Mouse (Mus musculus): ENCODE measurements around the gene Eif2b1. TPM values are rescaled to one million over a fixed set of nuclear protein-coding genes. Genes with fewer than 3 reads are reported as not detected.

Eif2b1 gene
- polyA plus RNA-seq, 1 experiment from 2014 or later, result 63.6 TPM

DNA sequence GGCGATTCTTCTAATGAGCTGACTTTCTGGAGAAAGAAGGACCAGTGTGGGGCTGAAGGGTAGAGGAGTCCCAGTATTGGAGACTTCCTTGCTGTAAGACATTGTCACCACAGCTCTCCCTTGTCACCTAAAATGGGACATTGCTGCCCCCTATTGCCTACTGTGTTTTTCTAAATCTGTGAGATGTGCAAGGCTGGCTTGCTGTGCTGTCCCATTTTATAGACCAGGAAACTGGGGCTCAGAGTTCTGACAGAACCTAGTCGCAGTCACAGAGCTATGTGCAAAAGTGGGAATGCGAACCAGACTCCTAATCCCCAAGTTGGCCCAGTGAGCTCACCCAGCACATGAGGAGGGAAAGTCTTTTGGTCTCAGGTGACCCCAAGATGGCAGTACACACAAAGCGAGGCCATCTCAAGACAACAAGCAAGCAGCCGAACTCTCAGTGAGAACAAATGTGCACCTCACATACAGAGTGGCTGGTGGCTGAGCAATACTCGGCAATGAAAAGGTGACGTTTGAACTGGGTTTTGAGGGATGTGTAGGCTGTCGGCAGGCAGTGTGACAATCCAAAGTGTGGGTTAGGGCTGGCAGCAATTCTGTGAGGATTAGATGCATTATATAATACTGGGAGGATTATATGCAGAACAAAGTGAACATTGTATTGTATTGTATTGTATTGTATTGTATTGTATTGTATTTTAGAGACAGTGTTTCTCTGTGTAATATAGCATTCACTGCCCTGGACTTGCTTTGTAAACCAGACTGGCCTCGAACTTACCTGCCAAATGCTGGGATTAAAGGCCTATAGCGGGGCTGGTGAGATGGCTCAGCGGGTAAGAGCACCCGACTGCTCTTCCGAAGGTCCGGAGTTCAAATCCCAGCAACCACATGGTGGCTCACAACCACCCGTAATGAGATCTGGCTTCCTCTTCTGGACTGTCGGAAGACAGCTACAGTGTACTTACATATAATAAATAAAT lies 39.8 kb downstream of the Eif2b1 start:
- WGBS, result 77% methylated on average over 15 of the region's 16 CpGs
- no peak overlapping the region for H3K9ac ChIP-seq (ENCODE audit: low read depth, low read length)
- H3K36me3 ChIP-seq (ENCODE audit: control insufficient read depth, insufficient read depth, low read length), result 0 out of 2 replicates have a peak, but pooled peaks cover 1% of the 10 kb centered on the region
- no peak overlapping the region for H3K4me3 ChIP-seq (ENCODE audit: low read depth, low read length)
- ATAC-seq, result no peak
- H3K27ac ChIP-seq (ENCODE audit: low read length), result no peak overlapping the region
- no peaks in the 10 kb centered on the region for H3K9me3 ChIP-seq (replicated peaks; ENCODE audit: control insufficient read depth, low read length, poor library complexity, severe bottlenecking)
- H3K4me2 ChIP-seq (ENCODE audit: low read length), result no peak overlapping the region
- no peaks in the 10 kb centered on the region for H3K27me3 ChIP-seq (ENCODE audit: control insufficient read depth, insufficient read depth, low read depth, low read length)
- peaks cover 18% of the 10 kb centered on the region for H3K4me1 ChIP-seq (ENCODE audit: control insufficient read depth, insufficient read depth, low read length)

DNA sequence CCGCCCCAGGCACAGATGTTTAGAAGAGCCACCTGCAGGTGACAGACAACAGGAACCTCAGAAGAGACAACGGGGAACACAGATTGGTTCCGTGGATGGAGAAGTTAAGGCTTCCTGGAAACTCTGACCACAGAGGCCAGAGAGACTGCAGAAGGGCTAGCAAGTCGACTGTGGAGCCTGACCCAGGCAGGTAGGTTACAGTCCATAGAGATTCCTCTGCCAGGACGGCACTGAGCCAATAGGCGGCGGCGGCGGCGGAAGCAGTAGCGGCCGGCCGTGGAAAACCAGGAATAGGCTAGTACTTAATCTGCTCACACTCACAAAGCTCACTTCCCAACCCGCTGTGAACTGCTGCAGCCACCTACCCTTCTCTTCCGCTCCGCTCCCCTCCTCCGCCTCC lies 42.2 kb downstream of the Eif2b1 start:
- H3K4me3 ChIP-seq (ENCODE audit: low read depth, low read length), result no peak overlapping the region
- peaks cover 9% of the 10 kb centered on the region for H3K4me1 ChIP-seq (ENCODE audit: control insufficient read depth, insufficient read depth, low read length)
- no peak overlapping the region for H3K27ac ChIP-seq (ENCODE audit: low read length)
- no peaks in the 10 kb centered on the region for H3K9me3 ChIP-seq (replicated peaks; ENCODE audit: control insufficient read depth, low read length, poor library complexity, severe bottlenecking)
- no peaks in the 10 kb centered on the region for H3K27me3 ChIP-seq (ENCODE audit: control insufficient read depth, insufficient read depth, low read depth, low read length)
- H3K36me3 ChIP-seq (ENCODE audit: control insufficient read depth, insufficient read depth, low read length), result no peaks in the 10 kb centered on the region
- H3K4me2 ChIP-seq (ENCODE audit: low read length), result peak overlapping the region; percentile 23; the same call in 1 of the 2 replicates
- no peak for ATAC-seq
- WGBS, result 3% methylated on average over 16 of the region's 17 CpGs
- H3K9ac ChIP-seq (ENCODE audit: low read depth, low read length), result 0 out of 2 replicates have a peak overlapping the region, but pooled peaks have one; percentile 40

DNA sequence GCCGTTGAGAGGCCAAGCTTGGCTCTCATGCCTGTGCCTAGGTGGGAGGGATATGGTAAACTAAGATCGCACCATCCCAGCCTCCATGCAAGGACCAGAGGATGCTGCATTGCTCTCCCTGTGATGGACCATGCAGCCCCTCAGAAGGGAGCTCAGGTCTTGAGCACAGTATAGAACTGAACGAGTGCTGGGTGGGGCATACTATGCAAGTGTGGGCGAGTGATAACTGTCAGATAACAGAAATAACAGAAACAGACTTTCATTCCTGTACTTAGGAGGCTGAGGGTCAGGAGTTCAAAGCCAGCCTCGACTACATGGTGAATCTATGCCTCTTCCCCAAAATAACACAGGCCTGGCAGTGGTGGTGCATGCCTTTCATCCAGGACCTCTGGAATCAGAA lies 43.9 kb downstream of the Eif2b1 start:
- Histone ChIP-seq H3K36me3 (ENCODE audit: control insufficient read depth, insufficient read depth, low read length) (no peaks in the 10 kb centered on the region), H3K27ac (ENCODE audit: low read length) (no peak overlapping the region), H3K4me3 (ENCODE audit: low read depth, low read length) (no peak overlapping the region), H3K27me3 (ENCODE audit: control insufficient read depth, insufficient read depth, low read depth, low read length) (no peaks in the 10 kb centered on the region), H3K4me1 (ENCODE audit: control insufficient read depth, insufficient read depth, low read length) (peaks cover 12% of the 10 kb centered on the region), H3K4me2 (ENCODE audit: low read length) (no peak overlapping the region), H3K9me3 (replicated peaks; ENCODE audit: control insufficient read depth, low read length, poor library complexity, severe bottlenecking) (no peaks in the 10 kb centered on the region), H3K9ac (ENCODE audit: low read depth, low read length) (no peak overlapping the region)
- 74% methylated on average over 5 of the region's 5 CpGs for WGBS
- no peak for ATAC-seq

DNA sequence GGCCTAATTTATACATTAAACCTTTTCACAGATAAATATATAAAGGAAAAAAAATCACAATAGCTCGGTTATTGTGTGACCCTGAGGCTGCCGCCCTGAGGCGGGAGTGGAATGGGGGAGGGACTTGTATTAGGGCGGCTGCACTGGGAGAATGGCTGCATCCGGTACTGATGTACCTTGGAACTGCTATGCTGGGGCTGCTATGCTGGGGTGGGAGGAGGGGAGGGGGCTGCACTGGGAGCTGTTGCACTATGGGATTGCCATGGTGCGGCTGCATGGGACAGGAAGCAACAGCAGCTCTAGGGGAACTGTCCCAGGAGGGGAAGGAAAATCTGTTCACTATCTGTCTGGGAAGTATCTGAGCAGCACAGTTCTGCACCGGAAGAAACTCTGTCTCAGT lies 46.5 kb downstream of the Eif2b1 start:
- H3K4me1 ChIP-seq (ENCODE audit: control insufficient read depth, insufficient read depth, low read length), result peaks cover 23% of the 10 kb centered on the region
- H3K4me2 ChIP-seq (ENCODE audit: low read length), result no peak overlapping the region

DNA sequence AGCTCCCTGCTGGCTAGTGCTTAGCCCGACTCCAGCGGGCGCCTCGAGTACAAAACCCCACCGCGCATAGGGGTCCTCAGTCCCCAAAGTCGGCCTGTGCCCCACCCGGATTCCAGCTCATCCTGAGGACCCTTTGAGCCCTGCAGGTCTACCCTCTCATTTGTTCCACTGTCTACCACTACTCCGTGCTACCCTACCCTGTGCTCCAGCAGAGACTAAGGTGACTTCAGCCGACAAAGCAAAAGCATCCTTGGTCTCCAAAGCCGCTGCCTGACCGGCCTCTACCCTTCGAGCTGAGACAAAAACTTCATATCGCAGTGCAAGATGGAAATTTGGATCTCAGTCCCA lies 47.4 kb downstream of the Eif2b1 start:
- H3K4me1 ChIP-seq (ENCODE audit: control insufficient read depth, insufficient read depth, low read length), result peaks cover 20% of the 10 kb centered on the region
- H3K36me3 ChIP-seq (ENCODE audit: control insufficient read depth, insufficient read depth, low read length), result no peaks in the 10 kb centered on the region
- ATAC-seq, result peak; percentile 61; the same call in 1 of the 2 replicates
- H3K9me3 ChIP-seq (replicated peaks; ENCODE audit: control insufficient read depth, low read length, poor library complexity, severe bottlenecking), result no peaks in the 10 kb centered on the region
- H3K9ac ChIP-seq (ENCODE audit: low read depth, low read length), result peak overlapping the region; percentile 84
- H3K27ac ChIP-seq (ENCODE audit: low read length), result peak overlapping the region; percentile 79
- H3K27me3 ChIP-seq (ENCODE audit: control insufficient read depth, insufficient read depth, low read depth, low read length), result no peaks in the 10 kb centered on the region
- H3K4me3 ChIP-seq (ENCODE audit: low read depth, low read length), result peak overlapping the region; percentile 82
- peak overlapping the region; percentile 87 for H3K4me2 ChIP-seq (ENCODE audit: low read length)
- WGBS, result 9% methylated on average over 14 of the region's 14 CpGs

More for the DNA sequence above, 46.5 kb downstream of the Eif2b1 start:
- no peaks in the 10 kb centered on the region for H3K36me3 ChIP-seq (ENCODE audit: control insufficient read depth, insufficient read depth, low read length)
- no peak overlapping the region for H3K4me3 ChIP-seq (ENCODE audit: low read depth, low read length)
- H3K9me3 ChIP-seq (replicated peaks; ENCODE audit: control insufficient read depth, low read length, poor library complexity, severe bottlenecking), result no peaks in the 10 kb centered on the region
- H3K27ac ChIP-seq (ENCODE audit: low read length), result no peak overlapping the region
- H3K9ac ChIP-seq (ENCODE audit: low read depth, low read length), result no peak overlapping the region
- WGBS, result 37% methylated on average over 7 of the region's 7 CpGs
- no peak for ATAC-seq
- no peaks in the 10 kb centered on the region for H3K27me3 ChIP-seq (ENCODE audit: control insufficient read depth, insufficient read depth, low read depth, low read length)

DNA sequence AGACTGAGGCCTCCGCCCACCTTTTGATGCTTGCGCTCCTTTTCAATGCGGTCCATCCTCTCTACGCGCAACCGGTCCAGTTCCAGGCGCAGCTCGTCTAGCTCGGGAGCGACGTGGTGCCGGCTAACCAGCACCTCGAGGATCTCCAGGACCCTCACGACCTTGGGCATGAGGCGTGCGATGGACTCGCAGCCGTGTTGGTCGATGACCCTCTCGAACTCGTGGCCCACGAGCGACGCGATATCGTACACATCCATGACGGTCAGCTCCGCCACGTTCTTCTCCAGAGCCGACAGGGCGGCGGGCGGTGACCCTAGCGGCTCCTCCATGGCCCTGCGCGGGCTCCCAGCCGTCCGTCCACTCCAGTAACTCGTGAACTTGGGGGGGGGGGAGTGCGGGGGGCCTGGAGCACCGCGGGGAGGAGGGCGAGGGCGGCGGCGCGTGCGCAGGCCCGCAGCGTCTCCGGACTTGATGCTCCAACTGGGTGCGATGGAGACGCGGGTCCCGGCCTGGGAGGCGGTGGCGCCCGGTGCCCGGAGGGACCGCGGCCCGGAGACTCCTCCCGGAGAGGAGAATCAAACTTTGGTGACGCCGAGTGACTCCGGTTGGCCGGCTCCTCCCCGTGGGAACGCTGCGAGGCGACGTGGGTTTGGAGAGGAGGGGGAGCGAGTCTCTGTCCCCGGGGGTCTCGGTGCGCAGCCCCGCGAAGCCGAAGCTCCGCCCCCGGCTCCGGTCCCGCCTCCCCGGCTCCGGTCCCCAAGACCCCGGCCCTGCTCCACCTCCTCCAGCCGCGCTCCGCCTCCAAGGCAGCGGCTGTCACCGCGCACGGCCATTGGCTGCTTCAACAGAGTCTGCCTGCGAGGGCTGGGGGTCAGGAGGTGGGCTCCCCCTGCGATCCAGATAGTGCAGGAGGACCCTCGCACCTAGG lies 48.0 kb downstream of the Eif2b1 start, which contains the start of gene Rilpl1:
Gene Rilpl1 (minus strand): TSS at position 737 of the 928 bp plus-strand sequence.
- Histone ChIP-seq H3K4me1 (ENCODE audit: control insufficient read depth, insufficient read depth, low read length) (peaks cover 20% of the 10 kb centered on the region), H3K27me3 (ENCODE audit: control insufficient read depth, insufficient read depth, low read depth, low read length) (no peaks in the 10 kb centered on the region), H3K4me3 (ENCODE audit: low read depth, low read length) (peak within 1 kb of the TSS; percentile 82), H3K36me3 (ENCODE audit: control insufficient read depth, insufficient read depth, low read length) (no peaks in the 10 kb centered on the region; the same call in 1 of the 2 replicates), H3K9ac (ENCODE audit: low read depth, low read length) (peak within 1 kb of the TSS; percentile 84), H3K9me3 (replicated peaks; ENCODE audit: control insufficient read depth, low read length, poor library complexity, severe bottlenecking) (no peaks in the 10 kb centered on the region), H3K27ac (ENCODE audit: low read length) (peak within 1 kb of the TSS; percentile 79), H3K4me2 (ENCODE audit: low read length) (peak within 1 kb of the TSS; percentile 87)
- under 1% methylated on average over 84 of the region's 96 CpGs for WGBS
- ATAC-seq, result peak; percentile 94

DNA sequence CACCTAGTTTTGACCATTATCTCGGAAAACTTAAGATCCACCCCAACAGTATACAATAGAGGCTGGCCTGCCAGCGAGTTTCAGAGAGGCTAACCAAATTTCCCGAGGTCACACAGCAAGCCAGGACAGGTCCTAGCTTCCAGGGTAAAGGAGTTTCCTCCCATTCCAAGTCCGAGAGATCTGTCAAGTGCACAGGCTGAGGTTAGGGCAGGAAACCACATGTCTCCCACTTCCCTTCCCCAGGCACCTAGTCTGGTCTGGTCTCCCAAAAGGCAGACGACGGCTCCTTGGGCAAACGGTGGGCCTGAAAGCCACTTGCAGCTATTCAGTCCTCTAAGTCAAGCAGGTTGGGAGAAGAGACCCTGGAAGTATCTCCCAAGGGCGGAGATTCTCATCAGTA lies 49.2 kb downstream of the Eif2b1 start:
- H3K4me3 ChIP-seq (ENCODE audit: low read depth, low read length), result peak overlapping the region; percentile 82
- H3K4me1 ChIP-seq (ENCODE audit: control insufficient read depth, insufficient read depth, low read length), result peaks cover 20% of the 10 kb centered on the region
- H3K4me2 ChIP-seq (ENCODE audit: low read length), result peak overlapping the region; percentile 87
- ATAC-seq, result no peak
- WGBS, result 71% methylated on average over 8 of the region's 8 CpGs
- H3K36me3 ChIP-seq (ENCODE audit: control insufficient read depth, insufficient read depth, low read length), result no peaks in the 10 kb centered on the region; the same call in 1 of the 2 replicates
- no peaks in the 10 kb centered on the region for H3K27me3 ChIP-seq (ENCODE audit: control insufficient read depth, insufficient read depth, low read depth, low read length)
- 0 out of 2 replicates have a peak overlapping the region, but pooled peaks have one; percentile 27 for H3K9ac ChIP-seq (ENCODE audit: low read depth, low read length)
- H3K27ac ChIP-seq (ENCODE audit: low read length), result no peak overlapping the region
- no peaks in the 10 kb centered on the region for H3K9me3 ChIP-seq (replicated peaks; ENCODE audit: control insufficient read depth, low read length, poor library complexity, severe bottlenecking)

DNA sequence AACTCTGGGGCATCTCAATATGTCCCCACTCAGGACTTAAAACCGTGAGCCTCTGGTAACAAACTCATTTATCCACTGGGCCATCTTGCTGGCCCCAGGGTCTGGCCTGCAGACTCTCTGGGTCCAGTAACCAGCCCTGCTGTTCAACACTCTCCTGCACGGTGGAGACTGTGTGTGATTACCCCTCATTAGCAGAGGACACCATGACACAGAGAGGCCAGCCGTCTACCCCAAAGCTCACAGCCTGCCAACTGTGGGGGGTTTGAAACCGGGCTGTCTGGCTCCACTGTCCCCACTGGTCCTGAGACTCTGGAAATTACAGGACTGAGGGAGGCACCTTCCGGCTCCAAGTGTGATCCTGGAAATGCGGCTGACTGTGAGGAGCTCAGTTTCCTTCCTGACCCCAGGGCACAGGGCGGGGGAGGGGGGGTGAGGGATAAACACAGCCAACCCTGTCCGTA lies 49.7 kb downstream of the Eif2b1 start:
- no peak overlapping the region for H3K9ac ChIP-seq (ENCODE audit: low read depth, low read length)
- H3K27me3 ChIP-seq (ENCODE audit: control insufficient read depth, insufficient read depth, low read depth, low read length), result no peaks in the 10 kb centered on the region
- H3K27ac ChIP-seq (ENCODE audit: low read length), result no peak overlapping the region
- H3K4me1 ChIP-seq (ENCODE audit: control insufficient read depth, insufficient read depth, low read length), result peaks cover 20% of the 10 kb centered on the region
- H3K4me3 ChIP-seq (ENCODE audit: low read depth, low read length), result no peak overlapping the region
- ATAC-seq, result no peak
- WGBS, result 42% methylated on average over 8 of the region's 8 CpGs
- no peaks in the 10 kb centered on the region for H3K9me3 ChIP-seq (replicated peaks; ENCODE audit: control insufficient read depth, low read length, poor library complexity, severe bottlenecking)
- H3K4me2 ChIP-seq (ENCODE audit: low read length), result peak overlapping the region; percentile 87
- H3K36me3 ChIP-seq (ENCODE audit: control insufficient read depth, insufficient read depth, low read length), result no peaks in the 10 kb centered on the region; the same call in 1 of the 2 replicates
